Mouse (Mus musculus): ENCODE measurements at regions not wholly inside any gene's neighbourhood (a gene's known extent, or its start where the extent isn't known, plus 50 kb on each side); places are given as distances from the start of the nearest gene placed in this dataset.

DNA sequence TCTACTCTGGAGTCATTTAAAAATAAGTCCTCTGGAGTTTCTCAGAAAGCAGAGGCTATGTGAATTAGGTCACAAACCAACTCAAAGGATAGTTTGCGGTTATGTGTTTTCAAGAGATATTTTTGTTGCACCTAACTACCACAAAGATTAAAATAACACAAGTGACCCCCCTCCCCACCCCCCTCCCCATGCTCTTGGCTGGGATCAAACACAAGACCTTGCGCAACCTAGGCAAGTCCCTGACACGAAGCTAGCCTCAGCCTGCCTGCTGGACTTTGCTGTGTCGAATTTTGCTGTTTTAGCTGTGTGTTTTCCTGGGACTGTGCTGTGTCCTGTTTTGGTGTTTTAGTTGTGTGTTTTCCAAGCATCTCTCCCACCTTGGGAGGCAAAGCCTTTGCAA is 94.0 kb upstream of the Ubr2 start:
- H3K79me3 ChIP-seq (ENCODE audit: low read depth): no peaks in the 10 kb centered on the region

DNA sequence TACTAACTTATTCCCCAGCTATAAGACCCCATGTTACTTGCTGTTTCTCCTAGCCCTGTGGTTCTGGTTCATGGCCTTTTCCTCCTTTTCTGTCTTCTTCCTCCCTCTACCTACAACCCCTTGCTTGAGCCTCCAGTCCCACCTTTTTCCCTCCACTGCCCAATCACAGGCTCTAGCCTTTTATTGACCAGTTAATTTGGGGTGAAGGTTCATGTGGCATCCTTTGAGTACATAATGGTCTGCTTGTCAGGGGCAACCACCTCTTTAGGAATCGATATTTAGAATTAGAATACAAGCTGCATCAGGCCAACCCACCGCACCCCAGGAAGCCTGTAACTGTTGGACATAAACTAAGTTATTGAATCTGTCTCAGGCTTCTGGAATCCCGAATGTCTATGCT is 84.8 kb upstream of the Ubr2 start:
- Histone ChIP-seq H3K79me3 (ENCODE audit: low read depth) (no peaks in the 10 kb centered on the region), H3ac (ENCODE audit: control insufficient read depth, insufficient read length, low read depth) (no peak overlapping the region), H3K4me3 (ENCODE audit: insufficient read depth, poor library complexity, severe bottlenecking) (no peak overlapping the region), H3K36me3 (ENCODE audit: control insufficient read depth, insufficient read depth) (no peaks in the 10 kb centered on the region), H3K79me2 (ENCODE audit: control insufficient read depth, insufficient read depth) (no peaks in the 10 kb centered on the region), H3K27me3 (ENCODE audit: control insufficient read depth, insufficient read depth, insufficient read length) (no peaks in the 10 kb centered on the region)
- TF ChIP-seq CTCF (IDR thresholded peaks at IDR 0.05; ENCODE audit: control insufficient read depth, insufficient read depth, insufficient read length) (no peak), FOSL1 (IDR thresholded peaks at IDR 0.05; ENCODE audit: insufficient read depth, low read length, poor library complexity, severe bottlenecking) (no peak)

More for the DNA sequence above, 94.0 kb upstream of the Ubr2 start:
- H3K4me3 ChIP-seq (ENCODE audit: insufficient read depth, poor library complexity, severe bottlenecking): no peak overlapping the region
- H3K27me3 ChIP-seq (ENCODE audit: control insufficient read depth, insufficient read depth, insufficient read length): no peaks in the 10 kb centered on the region
- no peaks in the 10 kb centered on the region for H3K79me2 ChIP-seq (ENCODE audit: control insufficient read depth, insufficient read depth)
- H3K36me3 ChIP-seq (ENCODE audit: control insufficient read depth, insufficient read depth): no peaks in the 10 kb centered on the region
- H3ac ChIP-seq (ENCODE audit: control insufficient read depth, insufficient read length, low read depth): no peak overlapping the region
- TF ChIP-seq CTCF (IDR thresholded peaks at IDR 0.05; ENCODE audit: control insufficient read depth, insufficient read depth, insufficient read length) (no peak), MAX (IDR thresholded peaks at IDR 0.05) (no peak), CEBPB (IDR thresholded peaks at IDR 0.05; ENCODE audit: low read depth) (peak; percentile 79)

DNA sequence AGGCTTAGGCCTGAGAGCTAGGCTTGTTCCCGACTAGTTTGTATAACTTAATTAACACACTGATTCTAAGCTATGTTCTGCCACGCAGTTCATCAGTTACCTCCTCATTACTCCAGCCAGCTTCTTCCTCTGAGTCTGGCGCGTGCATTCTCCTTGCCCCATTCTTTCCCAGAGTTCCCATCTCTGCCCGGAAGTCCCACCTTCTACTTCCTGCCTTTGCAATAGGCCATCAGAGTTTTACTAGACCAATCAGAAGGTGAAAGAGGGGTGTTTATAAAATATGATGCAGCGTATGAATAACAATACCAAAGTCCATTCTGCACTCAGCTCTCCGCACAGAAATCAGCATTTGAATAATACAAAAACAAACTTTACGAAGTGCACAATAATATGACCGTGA is 81.7 kb upstream of the Ubr2 start:
- H3K79me2 ChIP-seq (ENCODE audit: control insufficient read depth, insufficient read depth): no peaks in the 10 kb centered on the region
- no peaks in the 10 kb centered on the region for H3K36me3 ChIP-seq (ENCODE audit: control insufficient read depth, insufficient read depth)
- H3K4me3 ChIP-seq (ENCODE audit: insufficient read depth, poor library complexity, severe bottlenecking): no peak overlapping the region
- TF ChIP-seq FOSL1 (IDR thresholded peaks at IDR 0.05; ENCODE audit: insufficient read depth, low read length, poor library complexity, severe bottlenecking): no peak
- no peak for TF ChIP-seq CEBPB (IDR thresholded peaks at IDR 0.05; ENCODE audit: low read depth)
- TF ChIP-seq MYOD1 (IDR thresholded peaks at IDR 0.05; ENCODE audit: control insufficient read depth, insufficient read length, low read depth): no peak
- TF ChIP-seq MAX (IDR thresholded peaks at IDR 0.05): no peak
- TF ChIP-seq MYOG (IDR thresholded peaks at IDR 0.05; ENCODE audit: control insufficient read depth, extremely low read depth, insufficient read length): no peak
- no peak for TF ChIP-seq CTCF (IDR thresholded peaks at IDR 0.05; ENCODE audit: control insufficient read depth, insufficient read depth, insufficient read length)
- TF ChIP-seq USF1 (IDR thresholded peaks at IDR 0.05; ENCODE audit: low read depth): no peak
- no peak overlapping the region for H3ac ChIP-seq (ENCODE audit: control insufficient read depth, insufficient read length, low read depth)
- no peaks in the 10 kb centered on the region for H3K27me3 ChIP-seq (ENCODE audit: control insufficient read depth, insufficient read depth, insufficient read length)
- H3K79me3 ChIP-seq (ENCODE audit: low read depth): no peaks in the 10 kb centered on the region

GRCm38 (mm10) chr17:47089769-47090168 is 79.4 kb upstream of the Ubr2 start:
- no peaks in the 10 kb centered on the region for H3K79me2 ChIP-seq (ENCODE audit: control insufficient read depth, insufficient read depth)
- no peak for TF ChIP-seq MAX (IDR thresholded peaks at IDR 0.05)
- TF ChIP-seq MYOG (IDR thresholded peaks at IDR 0.05; ENCODE audit: control insufficient read depth, extremely low read depth, insufficient read length): no peak
- TF ChIP-seq CEBPB (IDR thresholded peaks at IDR 0.05; ENCODE audit: low read depth): no peak
- no peak for TF ChIP-seq USF1 (IDR thresholded peaks at IDR 0.05; ENCODE audit: low read depth)
- no peak for TF ChIP-seq FOSL1 (IDR thresholded peaks at IDR 0.05; ENCODE audit: insufficient read depth, low read length, poor library complexity, severe bottlenecking)
- TF ChIP-seq CTCF (IDR thresholded peaks at IDR 0.05; ENCODE audit: control insufficient read depth, insufficient read depth, insufficient read length): no peak
- no peak for TF ChIP-seq MYOD1 (IDR thresholded peaks at IDR 0.05; ENCODE audit: control insufficient read depth, insufficient read length, low read depth)
- no peak overlapping the region for H3K4me3 ChIP-seq (ENCODE audit: insufficient read depth, poor library complexity, severe bottlenecking)
- no peaks in the 10 kb centered on the region for H3K79me3 ChIP-seq (ENCODE audit: low read depth)
- H3K27me3 ChIP-seq (ENCODE audit: control insufficient read depth, insufficient read depth, insufficient read length): no peaks in the 10 kb centered on the region
- no peak overlapping the region for H3ac ChIP-seq (ENCODE audit: control insufficient read depth, insufficient read length, low read depth)
- no peaks in the 10 kb centered on the region for H3K36me3 ChIP-seq (ENCODE audit: control insufficient read depth, insufficient read depth)

GRCm38 (mm10) chr17:47069206-47069605 is 58.9 kb upstream of the Ubr2 start:
- Histone ChIP-seq H3K79me2 (ENCODE audit: control insufficient read depth, insufficient read depth) (no peaks in the 10 kb centered on the region), H3ac (ENCODE audit: control insufficient read depth, insufficient read length, low read depth) (no peak overlapping the region), H3K4me3 (ENCODE audit: insufficient read depth, poor library complexity, severe bottlenecking) (no peak overlapping the region), H3K27me3 (ENCODE audit: control insufficient read depth, insufficient read depth, insufficient read length) (peaks cover 3% of the 10 kb centered on the region), H3K79me3 (ENCODE audit: low read depth) (no peaks in the 10 kb centered on the region), H3K36me3 (ENCODE audit: control insufficient read depth, insufficient read depth) (no peaks in the 10 kb centered on the region)
- TF ChIP-seq MAX (IDR thresholded peaks at IDR 0.05) (no peak), FOSL1 (IDR thresholded peaks at IDR 0.05; ENCODE audit: insufficient read depth, low read length, poor library complexity, severe bottlenecking) (no peak), MYOG (IDR thresholded peaks at IDR 0.05; ENCODE audit: control insufficient read depth, extremely low read depth, insufficient read length) (no peak), CTCF (IDR thresholded peaks at IDR 0.05; ENCODE audit: control insufficient read depth, insufficient read depth, insufficient read length) (no peak), CEBPB (IDR thresholded peaks at IDR 0.05; ENCODE audit: low read depth) (no peak), USF1 (IDR thresholded peaks at IDR 0.05; ENCODE audit: low read depth) (no peak), MYOD1 (IDR thresholded peaks at IDR 0.05; ENCODE audit: control insufficient read depth, insufficient read length, low read depth) (no peak)

DNA sequence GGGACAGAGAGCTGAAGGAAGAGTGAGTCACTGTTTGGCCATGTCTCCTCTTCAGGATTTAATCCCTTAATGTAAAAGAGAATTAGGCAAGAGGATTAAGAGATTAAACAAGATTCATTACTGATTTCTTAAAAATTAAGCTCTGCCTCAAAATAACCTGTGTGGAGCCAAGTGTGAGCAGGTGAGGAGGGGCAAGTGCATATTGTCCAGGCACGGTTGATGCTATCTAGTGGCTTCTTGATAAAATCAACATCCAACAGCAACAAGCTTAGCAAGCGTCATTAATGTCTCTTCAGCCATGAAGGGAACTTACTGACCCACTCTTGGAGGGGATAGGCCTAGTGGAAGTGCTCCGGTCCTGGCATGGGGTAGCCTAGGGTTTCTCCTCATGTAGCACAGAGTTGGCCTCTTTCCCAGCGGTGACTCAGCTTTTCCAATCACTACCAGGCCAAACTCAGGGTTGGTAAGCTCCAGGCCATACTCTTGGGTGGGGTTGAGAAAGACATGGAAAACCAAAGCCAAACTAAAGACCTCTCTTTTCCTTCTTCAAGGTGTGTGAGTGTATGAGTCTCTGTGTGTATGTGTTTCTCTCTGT is 55.0 kb upstream of the Ubr2 start:
- no peak for TF ChIP-seq CTCF (IDR thresholded peaks at IDR 0.05; ENCODE audit: control insufficient read depth, insufficient read depth, insufficient read length)
- peak; percentile 5 for TF ChIP-seq CEBPB (IDR thresholded peaks at IDR 0.05; ENCODE audit: low read depth)
- no peaks in the 10 kb centered on the region for H3K27me3 ChIP-seq (ENCODE audit: control insufficient read depth, insufficient read depth, insufficient read length)

More for the DNA sequence above, 55.0 kb upstream of the Ubr2 start:
- Histone ChIP-seq H3K79me3 (ENCODE audit: low read depth) (no peaks in the 10 kb centered on the region), H3ac (ENCODE audit: control insufficient read depth, insufficient read length, low read depth) (no peak overlapping the region), H3K79me2 (ENCODE audit: control insufficient read depth, insufficient read depth) (no peaks in the 10 kb centered on the region), H3K36me3 (ENCODE audit: control insufficient read depth, insufficient read depth) (no peaks in the 10 kb centered on the region), H3K4me3 (ENCODE audit: insufficient read depth, poor library complexity, severe bottlenecking) (no peak overlapping the region)

Data from C2C12 (cell line).